Mouse (Mus musculus): ENCODE measurements around the gene Ppp1r13l.

DNA sequence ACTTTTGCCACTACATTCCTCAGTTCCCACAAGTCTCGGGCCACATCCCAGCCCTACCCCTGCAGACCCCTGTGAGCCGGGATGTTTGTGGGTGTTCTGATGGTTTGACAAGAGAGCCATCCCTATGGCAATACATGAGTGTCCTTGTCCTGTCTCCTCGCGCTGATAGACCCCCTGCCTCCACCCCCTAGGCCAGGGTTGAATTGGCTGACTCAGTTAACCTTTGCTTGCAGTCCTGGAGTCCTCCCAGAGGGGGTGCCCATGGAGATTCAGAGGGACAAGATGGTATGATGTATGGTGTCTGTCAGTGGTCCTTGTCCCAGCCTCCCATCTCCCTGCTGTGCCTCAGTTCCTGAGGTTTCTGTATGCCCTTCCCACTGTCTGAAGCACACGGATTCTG is 45.5 kb upstream of the Ppp1r13l start:
- TF ChIP-seq MAFK (IDR thresholded peaks at IDR 0.05; ENCODE audit: insufficient read depth, low read depth, low read length) (no peak), CHD2 (IDR thresholded peaks at IDR 0.05; ENCODE audit: low read depth, low read length) (no peak), ZNF384 (IDR thresholded peaks at IDR 0.05; ENCODE audit: low read depth, low read length) (no peak)
